Mouse (Mus musculus) heart, embryonic 12.5 days (tissue): ENCODE data around the gene Agap3. TPM values are rescaled to one million over a fixed set of nuclear protein-coding genes. Genes with fewer than 3 reads are reported as not detected.
A peak's percentile ranks its signal among the peaks of the same experiment; 100 is the strongest.

Experiments used
- ATAC-seq: fragments of 200-750 bp; cut with Nextera tagmentation; 2 replicates; pipeline ENCODE4 v1.8.0; 2017; ENCODE audit warnings: moderate TSS enrichment, moderate library complexity; ENCODE audit not compliant: insufficient number of reproducible peaks, low FRiP score
- H3K27ac ChIP-seq: fragments of 300-500 bp; sonication (generic); 2 replicates; pipeline ENCODE4 v1.5.1; 2016; ENCODE audit warnings: mild to moderate bottlenecking, moderate library complexity; ENCODE audit not compliant: poor library complexity, severe bottlenecking
- H3K27me3 ChIP-seq: fragments of 300-500 bp; sonication (generic); replicated peaks from 2 replicates; pipeline ENCODE4 v1.6.1; 2016; ENCODE audit warnings: mild to moderate bottlenecking, moderate library complexity
- H3K36me3 ChIP-seq: fragments of 300-500 bp; sonication (generic); 2 replicates; pipeline ENCODE4 v1.6.1; 2016; ENCODE audit warnings: mild to moderate bottlenecking, moderate library complexity
- H3K4me1 ChIP-seq: fragments of 300-500 bp; sonication (generic); replicated peaks from 2 replicates; pipeline ENCODE4 v1.6.1; 2016; ENCODE audit warnings: mild to moderate bottlenecking
- H3K4me2 ChIP-seq: fragments of 300-500 bp; sonication (generic); 2 replicates; pipeline ENCODE4 v1.6.1; 2016; ENCODE audit warnings: mild to moderate bottlenecking, moderate library complexity
- H3K4me3 ChIP-seq: fragments of 300-500 bp; sonication (generic); 2 replicates; pipeline ENCODE4 v1.5.1; 2016; ENCODE audit warnings: mild to moderate bottlenecking
- H3K9ac ChIP-seq: fragments of 300-500 bp; sonication (generic); 2 replicates; pipeline ENCODE4 v1.6.1; 2016; ENCODE audit warnings: mild to moderate bottlenecking, moderate library complexity
- H3K9me3 ChIP-seq: fragments of 300-500 bp; sonication (generic); replicated peaks from 2 replicates; pipeline ENCODE4 v1.6.1; 2016; ENCODE audit warnings: mild to moderate bottlenecking, moderate library complexity
- WGBS: fragments of 180-500 bp; shearing (Covaris S2); methylation state at CpG from one replicate; pipeline ENCODE4 v1.1.7; 2016; 5-methylcytosine and 5-hydroxymethylcytosine counted together
- polyA plus RNA-seq: library from polyadenylated mRNA; unstranded; fragments of >200 nt; fragmentation: Nextera tagmentation; extraction: Ambion mirVana; gene quantifications from 2 replicates; pipeline ENCODE4 v1.2.1, GENCODE M21; 2016

Gene Agap3
- polyA plus RNA-seq, 1 experiment from 2014 or later, result 34.9 TPM

GRCm38 (mm10) chr5:24495019-24495418 is 43.0 kb downstream of the Agap3 start:
- 0 out of 2 replicates have a peak, but pooled peaks cover 1% of the 10 kb centered on the region for H3K4me1 ChIP-seq
- 92% methylated on average over 15 of the region's 15 CpGs for WGBS
- no peaks in the 10 kb centered on the region for H3K9me3 ChIP-seq
- H3K27ac ChIP-seq, result no peak overlapping the region
- no peak overlapping the region for H3K4me2 ChIP-seq
- peaks cover 98% of the 10 kb centered on the region for H3K36me3 ChIP-seq
- no peak for ATAC-seq
- H3K4me3 ChIP-seq, result no peak overlapping the region
- H3K9ac ChIP-seq, result no peak overlapping the region
- no peaks in the 10 kb centered on the region for H3K27me3 ChIP-seq

- no peak overlapping the region for H3K4me3 ChIP-seq
- ATAC-seq, result no peak
- 69% methylated on average over 6 of the region's 6 CpGs for WGBS
Observed at GRCm38 (mm10) chr5:24496756-24497155, 44.8 kb downstream of the Agap3 start.

GRCm38 (mm10) chr5:24497526-24497925 is 45.5 kb downstream of the Agap3 start:
- no peak overlapping the region for H3K27ac ChIP-seq
- peaks cover 95% of the 10 kb centered on the region for H3K36me3 ChIP-seq
- no peak overlapping the region for H3K4me2 ChIP-seq
- WGBS, result 82% methylated on average over 12 of the region's 12 CpGs
- no peak overlapping the region for H3K9ac ChIP-seq
- H3K27me3 ChIP-seq, result 0 out of 2 replicates have a peak, but pooled peaks cover 6% of the 10 kb centered on the region
- 0 out of 2 replicates have a peak, but pooled peaks cover 5% of the 10 kb centered on the region for H3K4me1 ChIP-seq
- no peak overlapping the region for H3K4me3 ChIP-seq
- H3K9me3 ChIP-seq, result no peaks in the 10 kb centered on the region
- no peak for ATAC-seq

More at GRCm38 (mm10) chr5:24496756-24497155, 44.8 kb downstream of the Agap3 start:
- H3K4me1 ChIP-seq, result 0 out of 2 replicates have a peak, but pooled peaks cover 5% of the 10 kb centered on the region
- 0 out of 2 replicates have a peak, but pooled peaks cover 6% of the 10 kb centered on the region for H3K27me3 ChIP-seq
- no peaks in the 10 kb centered on the region for H3K9me3 ChIP-seq
- H3K27ac ChIP-seq, result no peak overlapping the region
- H3K36me3 ChIP-seq, result peaks cover 98% of the 10 kb centered on the region
- H3K4me2 ChIP-seq, result no peak overlapping the region
- H3K9ac ChIP-seq, result no peak overlapping the region

GRCm38 (mm10) chr5:24499113-24499512 is 47.1 kb downstream of the Agap3 start:
- H3K36me3 ChIP-seq, result peaks cover 82% of the 10 kb centered on the region
- no peak overlapping the region for H3K27ac ChIP-seq
- no peak overlapping the region for H3K4me3 ChIP-seq
- H3K9ac ChIP-seq, result no peak overlapping the region
- H3K4me2 ChIP-seq, result no peak overlapping the region
- H3K27me3 ChIP-seq, result peaks cover 16% of the 10 kb centered on the region
- 0 out of 2 replicates have a peak, but pooled peaks cover 5% of the 10 kb centered on the region for H3K4me1 ChIP-seq
- no peak for ATAC-seq
- H3K9me3 ChIP-seq, result no peaks in the 10 kb centered on the region
- WGBS, result 86% methylated on average over 10 of the region's 10 CpGs

- peaks cover 14% of the 10 kb centered on the region for H3K4me1 ChIP-seq
- no peaks in the 10 kb centered on the region for H3K9me3 ChIP-seq
- WGBS, result 86% methylated on average over 11 of the region's 11 CpGs
- no peak for ATAC-seq
- no peak overlapping the region for H3K27ac ChIP-seq
- peaks cover 32% of the 10 kb centered on the region for H3K27me3 ChIP-seq
- H3K4me2 ChIP-seq, result no peak overlapping the region
- no peak overlapping the region for H3K9ac ChIP-seq
- H3K36me3 ChIP-seq, result peaks cover 64% of the 10 kb centered on the region
- H3K4me3 ChIP-seq, result no peak overlapping the region
Observed at GRCm38 (mm10) chr5:24500851-24501250, 48.9 kb downstream of the Agap3 start.

- peaks cover 47% of the 10 kb centered on the region for H3K36me3 ChIP-seq
- H3K4me3 ChIP-seq, result no peak overlapping the region
- no peak overlapping the region for H3K27ac ChIP-seq
- H3K9ac ChIP-seq, result no peak overlapping the region
- no peaks in the 10 kb centered on the region for H3K9me3 ChIP-seq
- peaks cover 14% of the 10 kb centered on the region for H3K4me1 ChIP-seq
- WGBS, result 72% methylated on average over 4 of the region's 4 CpGs
- peaks cover 41% of the 10 kb centered on the region for H3K27me3 ChIP-seq
- no peak for ATAC-seq
- H3K4me2 ChIP-seq, result no peak overlapping the region
Observed at GRCm38 (mm10) chr5:24502786-24503185, 50.8 kb downstream of the Agap3 start.

GRCm38 (mm10) chr5:24505513-24505912 is 53.5 kb downstream of the Agap3 start:
- Histone ChIP-seq H3K27me3 (peaks cover 41% of the 10 kb centered on the region), H3K36me3 (peaks cover 19% of the 10 kb centered on the region), H3K27ac (no peak overlapping the region), H3K4me3 (no peak overlapping the region), H3K4me2 (no peak overlapping the region), H3K9me3 (peaks cover 4% of the 10 kb centered on the region; the same call in 1 of the 2 replicates), H3K4me1 (peaks cover 14% of the 10 kb centered on the region), H3K9ac (no peak overlapping the region)
- ATAC-seq, result no peak
- 27% methylated on average over 2 of the region's 2 CpGs for WGBS

- 86% methylated on average over 7 of the region's 7 CpGs for WGBS
- Histone ChIP-seq H3K27me3 (peaks cover 36% of the 10 kb centered on the region), H3K4me2 (no peak overlapping the region), H3K9ac (no peak overlapping the region), H3K4me3 (no peak overlapping the region), H3K36me3 (no peaks in the 10 kb centered on the region), H3K27ac (no peak overlapping the region), H3K9me3 (peaks cover 4% of the 10 kb centered on the region; the same call in 1 of the 2 replicates), H3K4me1 (peaks cover 19% of the 10 kb centered on the region)
- ATAC-seq, result no peak
Observed at GRCm38 (mm10) chr5:24508406-24508805, 56.4 kb downstream of the Agap3 start.

- peaks cover 21% of the 10 kb centered on the region; the same call in 1 of the 2 replicates for H3K27me3 ChIP-seq
- H3K9ac ChIP-seq, result no peak overlapping the region
- peaks cover 9% of the 10 kb centered on the region; the same call in 1 of the 2 replicates for H3K4me1 ChIP-seq
- no peak overlapping the region for H3K4me2 ChIP-seq
- ATAC-seq, result no peak
- no peak overlapping the region for H3K27ac ChIP-seq
- H3K9me3 ChIP-seq, result peaks cover 4% of the 10 kb centered on the region; the same call in 1 of the 2 replicates
- no peak overlapping the region for H3K4me3 ChIP-seq
- WGBS, result 49% methylated on average over 11 of the region's 11 CpGs
- no peaks in the 10 kb centered on the region for H3K36me3 ChIP-seq
Observed at GRCm38 (mm10) chr5:24510635-24511034, 58.7 kb downstream of the Agap3 start.

- H3K27ac ChIP-seq, result no peak overlapping the region
- H3K27me3 ChIP-seq, result peaks cover 16% of the 10 kb centered on the region
- H3K9ac ChIP-seq, result no peak overlapping the region
- H3K4me2 ChIP-seq, result no peak overlapping the region
- ATAC-seq, result peak; percentile 53; the same call in 1 of the 2 replicates
- no peaks in the 10 kb centered on the region for H3K36me3 ChIP-seq
- H3K4me3 ChIP-seq, result no peak overlapping the region
- WGBS, result 32% methylated on average over 8 of the region's 8 CpGs
- H3K9me3 ChIP-seq, result peaks cover 4% of the 10 kb centered on the region; the same call in 1 of the 2 replicates
- peaks cover 9% of the 10 kb centered on the region; the same call in 1 of the 2 replicates for H3K4me1 ChIP-seq
Observed at GRCm38 (mm10) chr5:24512271-24512670, 60.3 kb downstream of the Agap3 start.

GRCm38 (mm10) chr5:24521366-24521765 is 69.4 kb downstream of the Agap3 start:
- WGBS, result 62% methylated on average over 8 of the region's 8 CpGs
- no peak for ATAC-seq
- H3K9ac ChIP-seq, result no peak overlapping the region
- H3K4me2 ChIP-seq, result no peak overlapping the region
- no peaks in the 10 kb centered on the region for H3K9me3 ChIP-seq
- no peaks in the 10 kb centered on the region for H3K36me3 ChIP-seq
- H3K27ac ChIP-seq, result no peak overlapping the region
- no peak overlapping the region for H3K4me3 ChIP-seq
- H3K4me1 ChIP-seq, result peaks cover 6% of the 10 kb centered on the region
- peaks cover 88% of the 10 kb centered on the region for H3K27me3 ChIP-seq

- Histone ChIP-seq H3K9me3 (no peaks in the 10 kb centered on the region), H3K27me3 (peaks cover 93% of the 10 kb centered on the region), H3K36me3 (no peaks in the 10 kb centered on the region), H3K4me2 (no peak overlapping the region), H3K27ac (no peak overlapping the region), H3K4me3 (no peak overlapping the region), H3K4me1 (peaks cover 15% of the 10 kb centered on the region), H3K9ac (no peak overlapping the region)
- 64% methylated on average over 8 of the region's 8 CpGs for WGBS
- ATAC-seq, result no peak
Observed at GRCm38 (mm10) chr5:24523806-24524205, 71.8 kb downstream of the Agap3 start.
